Mouse (Mus musculus) kidney, embryonic 16.5 days (tissue): ENCODE measurements around the gene Ick. TPM values are rescaled to one million over a fixed set of nuclear protein-coding genes. Genes with fewer than 3 reads are reported as not detected.
A peak's percentile ranks its signal among the peaks of the same experiment; 100 is the strongest.
"Not testable (repeated sequence)": the region's sequence is repeated elsewhere in the genome, so short reads cannot be mapped to it uniquely, and the experiment has no call there.

ENCODE experiments used
- ATAC-seq: fragments of 200-750 bp; cut with Nextera tagmentation; 2 replicates; pipeline ENCODE4 v1.8.0; 2017; ENCODE audit warnings: moderate TSS enrichment; ENCODE audit not compliant: low FRiP score, low TSS enrichment
- H3K27ac ChIP-seq: fragments of 300-500 bp; sonication (generic); 2 replicates; pipeline ENCODE4 v1.5.1; 2014; ENCODE audit warnings: low read length
- H3K27me3 ChIP-seq: fragments of 300-500 bp; sonication (generic); 2 replicates; pipeline ENCODE4 v1.6.1; 2014; ENCODE audit warnings: low read length, control low read depth, mixed read lengths; ENCODE audit not compliant: insufficient read depth
- H3K36me3 ChIP-seq: fragments of 300-500 bp; sonication (generic); 2 replicates; pipeline ENCODE4 v1.6.1; 2014; ENCODE audit warnings: low read length, control low read depth, mixed read lengths; ENCODE audit not compliant: insufficient read depth
- H3K4me1 ChIP-seq: fragments of 300-500 bp; sonication (generic); 2 replicates; pipeline ENCODE4 v1.6.1; 2014; ENCODE audit warnings: low read length, control low read depth, mixed read lengths; ENCODE audit not compliant: insufficient read depth
- H3K4me2 ChIP-seq: fragments of 300-500 bp; sonication (generic); replicated peaks from 2 replicates; pipeline ENCODE4 v1.6.1; 2014; ENCODE audit warnings: low read depth, low read length
- H3K4me3 ChIP-seq: fragments of 300-500 bp; sonication (generic); 2 replicates; pipeline ENCODE4 v1.5.1; 2014; ENCODE audit warnings: mild to moderate bottlenecking, low read length
- H3K9ac ChIP-seq: fragments of 300-500 bp; sonication (generic); replicated peaks from 2 replicates; pipeline ENCODE4 v1.6.1; 2014; ENCODE audit warnings: low read length
- H3K9me3 ChIP-seq: fragments of 300-500 bp; sonication (generic); 2 replicates; pipeline ENCODE4 v1.6.1; 2016; ENCODE audit warnings: low read length, control low read depth
- WGBS: fragments of 180-500 bp; shearing (Covaris S2); extraction: QIAGEN DNeasy Blood & Tissue Kit; methylation state at CpG from one replicate; pipeline ENCODE4 v1.1.7; 2014; 5-methylcytosine and 5-hydroxymethylcytosine counted together
- polyA plus RNA-seq: library from polyadenylated mRNA; unstranded; fragments of >200 nt; fragmentation: Nextera tagmentation; extraction: Ambion mirVana; gene quantifications from 2 replicates; pipeline ENCODE4 v1.2.1, GENCODE M21; 2015

The Ick gene
- polyA plus RNA-seq, 1 experiment from 2014 or later: 21.7 TPM

- H3K36me3 ChIP-seq: 0 out of 2 replicates have a peak, but pooled peaks cover 6% of the 10 kb centered on the region
- no peak overlapping the region for H3K4me3 ChIP-seq
- no peaks in the 10 kb centered on the region for H3K9me3 ChIP-seq
- no peaks in the 10 kb centered on the region for H3K27me3 ChIP-seq
- 0 out of 2 replicates have a peak, but pooled peaks have one; percentile 43 for ATAC-seq
- H3K27ac ChIP-seq: no peak overlapping the region
- WGBS: 40% methylated on average over 10 of the region's 10 CpGs
- H3K9ac ChIP-seq: no peak overlapping the region
- H3K4me1 ChIP-seq: peaks cover 21% of the 10 kb centered on the region
- H3K4me2 ChIP-seq: no peak overlapping the region
Measured at GRCm38 (mm10) chr9:78126643-78127042, 17.7 kb downstream of the Ick start.

- Histone ChIP-seq H3K4me2 (no peak overlapping the region), H3K27ac (no peak overlapping the region), H3K36me3 (peaks cover 24% of the 10 kb centered on the region), H3K4me3 (no peak overlapping the region), H3K27me3 (no peaks in the 10 kb centered on the region), H3K4me1 (no peaks in the 10 kb centered on the region), H3K9me3 (no peaks in the 10 kb centered on the region), H3K9ac (no peak overlapping the region)
- peak; percentile 82 for ATAC-seq
- 41% methylated on average over 7 of the region's 7 CpGs for WGBS
Measured at GRCm38 (mm10) chr9:78135658-78136057, 26.7 kb downstream of the Ick start.

GRCm38 (mm10) chr9:78138044-78138676 lies 29.2 kb downstream of the Ick start:
- H3K36me3 ChIP-seq: peaks cover 23% of the 10 kb centered on the region
- H3K4me1 ChIP-seq: no peaks in the 10 kb centered on the region
- H3K9ac ChIP-seq: no peak overlapping the region
- no peak overlapping the region for H3K4me3 ChIP-seq
- no peak for ATAC-seq
- H3K9me3 ChIP-seq: 0 out of 2 replicates have a peak, but pooled peaks cover 6% of the 10 kb centered on the region
- 73% methylated on average over 9 of the region's 9 CpGs for WGBS
- no peaks in the 10 kb centered on the region for H3K27me3 ChIP-seq
- H3K27ac ChIP-seq: no peak overlapping the region
- H3K4me2 ChIP-seq: no peak overlapping the region

GRCm38 (mm10) chr9:78139463-78139862 lies 30.5 kb downstream of the Ick start:
- Histone ChIP-seq H3K27ac (no peak overlapping the region), H3K4me3 (no peak overlapping the region), H3K9me3 (0 out of 2 replicates have a peak, but pooled peaks cover 6% of the 10 kb centered on the region), H3K36me3 (peaks cover 23% of the 10 kb centered on the region), H3K9ac (no peak overlapping the region), H3K4me1 (no peaks in the 10 kb centered on the region), H3K4me2 (no peak overlapping the region), H3K27me3 (no peaks in the 10 kb centered on the region)
- ATAC-seq: no peak
- 85% methylated on average over 4 of the region's 4 CpGs for WGBS

- Histone ChIP-seq H3K9me3 (0 out of 2 replicates have a peak, but pooled peaks cover 6% of the 10 kb centered on the region), H3K4me1 (no peaks in the 10 kb centered on the region), H3K9ac (no peak overlapping the region), H3K4me2 (no peak overlapping the region), H3K4me3 (no peak overlapping the region), H3K27ac (no peak overlapping the region), H3K36me3 (peaks cover 43% of the 10 kb centered on the region), H3K27me3 (no peaks in the 10 kb centered on the region)
- no peak for ATAC-seq
- WGBS: 72% methylated on average over 4 of the region's 4 CpGs
Measured at GRCm38 (mm10) chr9:78146099-78146498, 37.1 kb downstream of the Ick start.

- Histone ChIP-seq H3K4me3 (no peak overlapping the region), H3K27me3 (no peaks in the 10 kb centered on the region), H3K4me2 (no peak overlapping the region), H3K9me3 (0 out of 2 replicates have a peak, but pooled peaks cover 6% of the 10 kb centered on the region), H3K36me3 (peaks cover 38% of the 10 kb centered on the region), H3K9ac (no peak overlapping the region), H3K4me1 (no peaks in the 10 kb centered on the region), H3K27ac (no peak overlapping the region)
- no peak for ATAC-seq
- WGBS: 87% methylated on average over 6 of the region's 6 CpGs
Measured at GRCm38 (mm10) chr9:78146627-78147026, 37.6 kb downstream of the Ick start.

- H3K27ac ChIP-seq: no peak overlapping the region
- no peak overlapping the region for H3K4me2 ChIP-seq
- peaks cover 28% of the 10 kb centered on the region for H3K36me3 ChIP-seq
- H3K9ac ChIP-seq: no peak overlapping the region
- 90% methylated on average over 6 of the region's 6 CpGs for WGBS
- H3K4me3 ChIP-seq: no peak overlapping the region
- H3K27me3 ChIP-seq: no peaks in the 10 kb centered on the region
- H3K9me3 ChIP-seq: no peaks in the 10 kb centered on the region
- no peak for ATAC-seq
- no peaks in the 10 kb centered on the region for H3K4me1 ChIP-seq
Measured at GRCm38 (mm10) chr9:78148149-78148548, 39.2 kb downstream of the Ick start.

GRCm38 (mm10) chr9:78149770-78150169 lies 40.8 kb downstream of the Ick start:
- WGBS: 76% methylated on average over 2 of the region's 2 CpGs
- not testable (repeated sequence) for H3K27ac ChIP-seq, ATAC-seq, H3K9ac ChIP-seq, H3K4me2 ChIP-seq, H3K4me1 ChIP-seq, H3K27me3 ChIP-seq, H3K4me3 ChIP-seq, H3K9me3 ChIP-seq
- H3K36me3 ChIP-seq: peaks cover 29% of the 10 kb centered on the region

GRCm38 (mm10) chr9:78154211-78154977 lies 45.4 kb downstream of the Ick start:
- H3K4me1 ChIP-seq: no peaks in the 10 kb centered on the region
- H3K27me3 ChIP-seq: no peaks in the 10 kb centered on the region
- WGBS: 64% methylated on average over 11 of the region's 11 CpGs
- ATAC-seq: peak; percentile 76
- peaks cover 33% of the 10 kb centered on the region for H3K36me3 ChIP-seq
- H3K4me2 ChIP-seq: no peak overlapping the region
- no peaks in the 10 kb centered on the region for H3K9me3 ChIP-seq
- H3K27ac ChIP-seq: peak overlapping the region; percentile 61
- no peak overlapping the region for H3K4me3 ChIP-seq
- H3K9ac ChIP-seq: no peak overlapping the region

- Histone ChIP-seq H3K4me1 (no peaks in the 10 kb centered on the region), H3K27me3 (no peaks in the 10 kb centered on the region), H3K4me2 (no peak overlapping the region), H3K36me3 (peaks cover 54% of the 10 kb centered on the region), H3K9me3 (no peaks in the 10 kb centered on the region), H3K9ac (no peak overlapping the region), H3K27ac (no peak overlapping the region), H3K4me3 (no peak overlapping the region)
- ATAC-seq: no peak
- 74% methylated on average over 1 of the region's 1 CpGs for WGBS
Measured at GRCm38 (mm10) chr9:78157221-78157620, 48.2 kb downstream of the Ick start.
